Mouse (Mus musculus): ENCODE measurements around the gene Lrrc7.

DNA sequence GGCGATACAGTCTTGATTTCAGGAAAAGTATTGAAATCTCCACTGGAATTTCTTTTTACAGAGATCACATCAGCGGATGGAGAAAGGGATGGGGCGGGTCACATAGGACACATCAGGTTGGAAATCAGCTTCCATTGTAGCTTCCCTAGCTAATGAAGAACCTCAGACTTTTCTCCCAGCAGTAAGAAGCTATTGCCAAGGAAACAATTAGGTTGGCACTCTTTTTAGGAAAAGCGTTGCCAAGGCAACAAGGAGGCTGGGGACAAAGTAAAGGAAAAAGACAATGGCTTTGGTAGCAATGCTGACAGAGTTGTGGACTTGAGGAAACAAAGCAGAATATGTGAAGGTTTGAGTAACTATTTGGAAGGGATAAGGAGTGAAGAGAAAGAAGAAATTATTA, 393.6 kb downstream of the Lrrc7 start:
- TF ChIP-seq CTCF (conservative IDR thresholded peaks at IDR 0.05 in 1 of 2, IDR thresholded peaks at IDR 0.05 in 1 of 2; ENCODE audit: low read depth in 2 of 2, low read length in 2 of 2) (no peak), BHLHE40 (IDR thresholded peaks at IDR 0.05; ENCODE audit: low read depth, low read length) (no peak), TCF12 (IDR thresholded peaks at IDR 0.05; ENCODE audit: low read depth, low read length) (no peak), POLR2A (IDR thresholded peaks at IDR 0.05; ENCODE audit: low read depth, low read length) (no peak), PAX5 (IDR thresholded peaks at IDR 0.05; ENCODE audit: low read length) (no peak), ELF1 (IDR thresholded peaks at IDR 0.05; ENCODE audit: low read depth, low read length) (no peak), KAT2A (IDR thresholded peaks at IDR 0.05; ENCODE audit: insufficient replicate concordance, low read length) (no peak), MYC (IDR thresholded peaks at IDR 0.05; ENCODE audit: low read depth, low read length) (no peak), EP300 (IDR thresholded peaks at IDR 0.05; ENCODE audit: low read length) (no peak), MEF2A (IDR thresholded peaks at IDR 0.05; ENCODE audit: borderline replicate concordance, low read depth, low read length) (no peak), POLR2AphosphoS2 (IDR thresholded peaks at IDR 0.05; ENCODE audit: low read depth, low read length) (no peak), ZC3H11A (IDR thresholded peaks at IDR 0.05; ENCODE audit: low read depth, low read length) (no peak), ZMIZ1 (IDR thresholded peaks at IDR 0.05; ENCODE audit: low read depth, low read length) (no peak)

Data from CH12.LX (cell line).